Mouse (Mus musculus): ENCODE measurements around the gene Gm17359. TPM values are rescaled to one million over a fixed set of nuclear protein-coding genes. Genes with fewer than 3 reads are reported as not detected.

Gene Gm17359
- total and polyA plus RNA-seq, 3 experiments, result not detected

GRCm38 (mm10) chr3:79311895-79312294 is 24.6 kb upstream of the Gm17359 start:
- TF ChIP-seq JUN (IDR thresholded peaks at IDR 0.05; ENCODE audit: insufficient read depth, low read depth, low read length) (no peak), ZNF384 (IDR thresholded peaks at IDR 0.05; ENCODE audit: low read depth, low read length) (no peak), USF1 (IDR thresholded peaks at IDR 0.05; ENCODE audit: low read depth, low read length) (no peak), E2F4 (IDR thresholded peaks at IDR 0.05; ENCODE audit: insufficient replicate concordance, low read depth, low read length) (no peak), ZMIZ1 (IDR thresholded peaks at IDR 0.05; ENCODE audit: low read depth, low read length) (no peak), MAZ (IDR thresholded peaks at IDR 0.05; ENCODE audit: low read depth, low read length) (no peak), TBP (conservative IDR thresholded peaks at IDR 0.05; ENCODE audit: low read depth, low read length) (no peak), MEF2A (IDR thresholded peaks at IDR 0.05; ENCODE audit: borderline replicate concordance, low read depth, low read length) (no peak), MYC (IDR thresholded peaks at IDR 0.05; ENCODE audit: low read depth, low read length) (no peak), IRF4 (IDR thresholded peaks at IDR 0.05; ENCODE audit: low read depth, low read length) (no peak), POLR2AphosphoS2 (IDR thresholded peaks at IDR 0.05; ENCODE audit: low read depth, low read length) (no peak), GABPA (IDR thresholded peaks at IDR 0.05; ENCODE audit: insufficient replicate concordance, low read depth, low read length) (no peak), MAFK (IDR thresholded peaks at IDR 0.05; ENCODE audit: insufficient replicate concordance, low read length) (no peak), ZC3H11A (IDR thresholded peaks at IDR 0.05; ENCODE audit: low read depth, low read length) (no peak), NELFE (IDR thresholded peaks at IDR 0.05; ENCODE audit: low read depth, low read length) (no peak)
- no peak overlapping the region for H3K4me3 ChIP-seq (replicated peaks in 1 of 3; ENCODE audit: low read depth in 2 of 3, low read length in 2 of 3, poor library complexity in 1 of 3)
- no peak overlapping the region for H3K4me2 ChIP-seq (ENCODE audit: insufficient read depth, low read depth, poor library complexity, severe bottlenecking)
- DNase-seq (ENCODE audit: extremely low read depth), result no peak
- H3K79me2 ChIP-seq (replicated peaks; ENCODE audit: control insufficient read depth, extremely low read depth, insufficient read depth, poor library complexity, severe bottlenecking), result no peaks in the 10 kb centered on the region
- H3K36me3 ChIP-seq (replicated peaks in 1 of 2; ENCODE audit: control insufficient read depth in 1 of 2, insufficient read depth in 1 of 2, low read length in 1 of 2), result no peaks in the 10 kb centered on the region
- no peak overlapping the region for H3K27ac ChIP-seq (ENCODE audit: insufficient read depth, low read depth)
- in situ Hi-C loops (cut with MboI; ENCODE audit: low pct_ligation_motif_present, low pct_unique_long_range_greater_than_20kb, low sequenced_read_pairs) (no loop called here), dilution Hi-C loops (cut with MboI; ENCODE audit: extremely low pct_ligation_motif_present, extremely low pct_unique_long_range_greater_than_20kb, low sequenced_read_pairs) (no loop called here)
- no peaks in the 10 kb centered on the region for H3K4me1 ChIP-seq (ENCODE audit: control insufficient read depth in 1 of 2, insufficient read depth in 2 of 2)
- no peak overlapping the region for H3K9ac ChIP-seq (ENCODE audit: insufficient read depth, low read depth)
- H3K27me3 ChIP-seq (replicated peaks), result no peaks in the 10 kb centered on the region
- peaks cover 3% of the 10 kb centered on the region for H3K9me3 ChIP-seq (replicated peaks; ENCODE audit: low read length)

GRCm38 (mm10) chr3:79314006-79314698 is 22.3 kb upstream of the Gm17359 start:
- no peaks in the 10 kb centered on the region for H3K27me3 ChIP-seq (replicated peaks)
- no peak for TF ChIP-seq GABPA (IDR thresholded peaks at IDR 0.05; ENCODE audit: insufficient replicate concordance, low read depth, low read length)
- TF ChIP-seq NRF1 (IDR thresholded peaks at IDR 0.05; ENCODE audit: low read depth, low read length), result no peak
- no peak for TF ChIP-seq HCFC1 (IDR thresholded peaks at IDR 0.05; ENCODE audit: low read depth, low read length)
- TF ChIP-seq CHD2 (IDR thresholded peaks at IDR 0.05; ENCODE audit: low read length), result no peak
- TF ChIP-seq USF1 (IDR thresholded peaks at IDR 0.05; ENCODE audit: low read depth, low read length), result no peak
- no peak for TF ChIP-seq MYC (IDR thresholded peaks at IDR 0.05; ENCODE audit: low read depth, low read length)
- TF ChIP-seq NELFE (IDR thresholded peaks at IDR 0.05; ENCODE audit: low read depth, low read length), result no peak
- no peaks in the 10 kb centered on the region for H3K36me3 ChIP-seq (replicated peaks in 1 of 2; ENCODE audit: control insufficient read depth in 1 of 2, insufficient read depth in 1 of 2, low read length in 1 of 2)
- no peak for DNase-seq (ENCODE audit: extremely low read depth)
- in situ Hi-C loops (cut with MboI; ENCODE audit: low pct_ligation_motif_present, low pct_unique_long_range_greater_than_20kb, low sequenced_read_pairs) (no loop called here), dilution Hi-C loops (cut with MboI; ENCODE audit: extremely low pct_ligation_motif_present, extremely low pct_unique_long_range_greater_than_20kb, low sequenced_read_pairs) (no loop called here)
- H3K4me3 ChIP-seq (replicated peaks in 1 of 3; ENCODE audit: low read depth in 2 of 3, low read length in 2 of 3, poor library complexity in 1 of 3), result no peak overlapping the region
- no peak overlapping the region for H3K9ac ChIP-seq (ENCODE audit: insufficient read depth, low read depth)
- no peaks in the 10 kb centered on the region for H3K79me2 ChIP-seq (replicated peaks; ENCODE audit: control insufficient read depth, extremely low read depth, insufficient read depth, poor library complexity, severe bottlenecking)
- H3K27ac ChIP-seq (ENCODE audit: insufficient read depth, low read depth), result no peak overlapping the region
- H3K9me3 ChIP-seq (replicated peaks; ENCODE audit: low read length), result peaks cover 2% of the 10 kb centered on the region
- H3K4me1 ChIP-seq (ENCODE audit: control insufficient read depth in 1 of 2, insufficient read depth in 2 of 2), result no peaks in the 10 kb centered on the region
- H3K4me2 ChIP-seq (ENCODE audit: insufficient read depth, low read depth, poor library complexity, severe bottlenecking), result no peak overlapping the region
